Mouse (Mus musculus) heart, postnatal 14 days (tissue): ENCODE data around the gene Raver1. TPM values are rescaled to one million over a fixed set of nuclear protein-coding genes. Genes with fewer than 3 reads are reported as not detected.

Experiments used
- DNase-seq, 2 experiments: peaks; one replicate each; pipeline ENCODE4 v3.0.0; 2021 to 2022
- intact Hi-C: fragments of 180-260 bp; cut with DNase I; formaldehyde crosslinking; loops from one replicate; pipeline ENCODE4 v1.15.1; 2025
- total RNA-seq, 2 experiments: library from RNA; stranded (reverse); gene quantifications; 2 replicates each; pipeline ENCODE4 v1.2.3; 2021

Gene Raver1
- total RNA-seq, 2 experiments from 2014 or later, result 27.4 to 31.2 TPM

DNA sequence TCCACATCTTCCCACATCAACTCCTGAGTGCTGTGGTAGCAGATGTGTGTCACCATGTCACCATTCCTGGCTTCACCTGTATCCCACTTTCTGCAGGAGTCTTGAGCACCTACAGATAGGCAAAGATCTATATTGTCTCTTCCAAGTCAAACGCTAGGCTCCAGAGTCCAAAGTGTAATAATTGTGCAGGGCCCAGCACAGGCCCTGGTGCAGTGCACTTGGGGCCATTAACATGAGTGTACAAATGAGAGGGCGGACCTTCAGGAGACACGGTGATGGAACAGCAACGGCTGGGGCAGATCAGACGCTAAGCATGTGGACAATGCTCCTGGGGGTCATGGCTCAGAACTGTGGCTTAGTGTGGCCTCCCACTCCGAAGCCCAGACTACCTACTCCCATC, 21.9 kb upstream of the Raver1 start:
- intact Hi-C loops, result no loop called here
- DNase-seq, result no peak

DNA sequence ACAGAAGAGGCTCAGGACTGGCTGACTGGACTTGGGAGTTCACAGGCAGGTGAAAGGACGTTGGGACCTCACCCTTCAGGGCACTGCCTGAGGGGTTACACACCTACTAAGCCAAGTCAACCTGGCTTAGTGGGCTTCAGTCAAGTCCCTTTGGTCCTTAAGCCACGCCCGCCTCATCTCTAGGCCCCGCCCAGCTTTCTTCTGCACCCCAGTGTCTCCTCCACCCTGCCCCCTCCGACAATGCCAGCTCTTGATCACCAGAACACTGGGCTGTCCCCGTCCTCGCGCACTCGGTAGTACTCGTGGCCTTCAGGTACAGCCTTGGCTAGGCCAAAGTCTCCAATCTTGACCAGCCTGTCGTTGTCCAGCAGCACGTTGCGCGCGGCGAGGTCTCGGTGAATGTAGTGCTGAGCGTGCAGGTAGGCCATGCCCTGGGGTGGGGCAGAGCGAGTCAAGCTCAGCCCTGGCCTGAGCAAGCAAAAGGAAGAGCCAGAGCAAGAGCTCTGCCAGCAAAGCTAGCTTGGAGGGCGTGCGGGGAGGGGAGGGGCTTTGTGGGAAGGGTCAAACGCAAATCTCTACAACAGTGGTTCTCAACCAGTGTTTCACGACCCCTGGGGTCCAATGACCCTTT, 15.9 kb upstream of the Raver1 start:
- intact Hi-C loops, result no loop called here
- DNase-seq, result no peak

DNA sequence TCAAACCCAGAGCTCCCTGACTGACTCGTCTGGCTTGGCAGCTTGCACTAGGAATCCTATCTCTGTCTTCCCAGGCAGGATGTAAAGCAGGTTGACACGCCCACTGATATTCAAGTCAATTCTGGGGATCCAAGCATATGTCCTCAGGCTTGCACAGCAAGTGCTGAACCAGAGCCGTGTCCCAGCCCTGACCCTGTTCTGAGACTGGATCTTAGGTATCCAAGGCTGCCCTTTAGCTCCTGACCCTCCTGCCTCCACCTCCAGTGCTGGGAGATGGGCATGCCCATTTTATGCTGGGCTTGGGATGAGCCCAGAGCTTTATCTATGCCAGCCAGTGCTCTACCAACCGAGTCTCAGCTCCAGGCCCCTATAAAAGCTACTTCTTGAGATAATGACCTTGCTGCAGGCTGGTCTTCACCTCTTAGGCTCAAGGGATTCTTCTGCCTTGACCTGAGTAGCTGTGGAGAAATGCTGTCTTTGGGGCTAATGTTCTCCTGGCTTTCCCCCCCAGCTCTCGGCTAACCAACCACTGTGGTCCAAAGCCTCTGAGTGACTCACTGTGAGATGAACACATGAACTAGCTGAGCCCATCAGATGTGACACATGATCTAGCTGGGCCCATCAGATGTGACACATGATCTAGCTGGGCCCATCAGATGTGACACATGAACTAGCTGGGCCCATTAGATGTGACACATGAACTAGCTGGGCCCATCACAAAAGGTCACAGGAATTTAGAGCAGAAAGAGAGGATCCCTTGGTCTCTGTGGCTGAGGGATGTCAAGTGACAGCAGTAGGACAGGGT, 14.2 kb upstream of the Raver1 start:
- no peak for DNase-seq
- intact Hi-C loops, result no loop called here

DNA sequence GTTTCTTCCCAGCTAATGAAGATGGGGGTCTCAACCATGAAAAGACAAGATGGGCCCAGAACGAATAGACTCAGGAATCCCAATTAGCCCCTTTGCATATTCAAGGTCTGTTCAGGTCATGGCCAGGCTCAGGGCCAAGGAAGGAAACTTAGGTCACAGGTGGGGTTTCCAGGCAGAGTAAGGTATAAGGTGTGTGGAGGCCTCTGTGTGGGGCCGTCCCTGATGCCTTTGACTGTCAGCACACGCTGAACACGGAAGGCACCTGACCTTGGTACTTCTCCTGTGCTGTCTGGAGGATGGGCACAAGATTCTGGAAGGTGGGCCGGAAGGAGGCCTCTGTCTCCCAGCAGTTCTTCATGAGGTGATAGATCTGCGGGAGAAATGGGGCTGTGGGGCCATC, 13.0 kb upstream of the Raver1 start:
- intact Hi-C loops, result no loop called here
- DNase-seq, result no peak

- no peak for DNase-seq
- intact Hi-C loops, result no loop called here
Observed at GRCm38 (mm10) chr9:21102076-21102475, 10.3 kb upstream of the Raver1 start.

DNA sequence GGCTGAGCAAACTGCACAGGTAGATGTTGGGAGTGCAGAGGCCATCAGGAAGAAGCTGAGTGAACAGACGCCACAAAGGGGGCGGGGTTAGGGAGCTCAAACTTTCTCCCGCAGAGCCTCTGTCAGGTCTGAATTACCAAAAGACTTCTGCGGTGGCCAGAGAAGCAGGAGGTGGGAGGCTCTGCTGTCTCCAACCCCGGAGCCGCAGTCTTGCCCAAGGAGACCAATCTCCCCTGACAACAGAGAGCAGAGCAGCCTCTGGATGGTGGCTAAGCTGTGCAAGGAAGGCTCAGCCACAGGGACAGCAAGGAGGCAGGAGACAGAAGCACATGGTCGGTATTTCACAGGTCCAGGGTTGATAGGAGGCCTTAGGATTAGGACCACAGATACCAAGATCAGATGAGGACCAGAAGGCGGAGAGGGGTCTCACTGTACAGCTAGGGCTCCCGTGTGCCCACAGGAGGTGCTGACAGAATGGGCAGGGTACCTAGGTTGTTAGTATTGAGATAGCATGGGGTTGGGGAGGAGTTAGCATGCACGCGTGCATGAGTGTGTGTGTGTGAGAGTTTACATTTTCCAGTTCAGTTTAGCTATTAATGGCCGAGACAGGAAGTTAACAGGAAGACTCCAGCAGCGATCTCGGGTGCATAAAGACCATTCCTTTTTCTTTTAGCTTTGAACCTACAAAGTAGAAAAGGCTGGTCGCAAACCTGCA, 8.8 kb upstream of the Raver1 start:
- intact Hi-C loops, result no loop called here
- DNase-seq, result no peak

DNA sequence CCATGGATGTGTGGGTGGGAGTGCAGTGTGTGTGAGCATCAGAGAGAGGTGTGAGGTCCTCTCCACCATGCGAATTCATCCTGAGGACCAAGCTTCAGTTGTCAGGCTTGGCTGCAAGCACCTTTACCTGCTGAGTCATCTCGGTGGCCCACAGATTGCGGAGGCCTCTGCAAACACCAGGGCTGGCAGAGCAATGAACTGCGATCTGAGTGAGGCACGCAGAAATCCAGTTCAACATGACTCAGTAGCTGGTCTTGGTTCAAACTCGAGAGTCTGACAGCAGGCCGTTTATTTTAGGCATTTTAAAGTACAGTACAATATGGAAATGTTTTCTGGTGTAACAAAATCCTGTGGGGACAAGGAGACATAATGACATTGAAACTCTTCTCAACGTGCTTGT, 6.0 kb upstream of the Raver1 start:
- no peak for DNase-seq
- intact Hi-C loops, result no loop called here

- no peak for DNase-seq
- intact Hi-C loops, result no loop called here
Observed at GRCm38 (mm10) chr9:21095958-21096357, 4.2 kb upstream of the Raver1 start.

DNA sequence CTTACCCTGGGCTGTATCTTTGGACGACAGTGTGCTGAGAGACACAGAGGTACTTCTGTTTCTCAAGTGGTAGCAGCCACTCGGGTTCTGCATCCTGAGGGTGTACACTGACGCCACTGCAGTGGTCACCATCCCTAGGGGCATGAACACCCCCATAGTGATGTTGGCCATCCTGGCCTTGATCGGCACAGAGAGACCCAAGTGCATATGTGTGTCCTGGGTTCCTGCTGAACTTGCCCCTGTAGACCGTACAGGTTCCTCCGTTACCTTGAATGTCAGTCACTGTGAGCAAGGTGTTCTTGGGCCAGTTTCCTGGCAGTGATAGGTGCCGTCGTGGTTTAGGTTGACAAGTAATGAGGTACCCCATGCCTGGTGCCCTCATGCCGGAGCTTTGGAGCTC, 1.6 kb upstream of the Raver1 start:
- intact Hi-C loops, result loop anchor here (5.0 kb wide), 2 partner anchors 39 to 61 kb away; partner anchors contain the start of genes Icam5 and Tyk2
- DNase-seq, result no peak

- DNase-seq, result no peak
Observed at GRCm38 (mm10) chr9:21090972-21091706, 669 bp downstream of the Raver1 start.

GRCm38 (mm10) chr9:21090537-21090936, 1.3 kb downstream of the Raver1 start:
- intact Hi-C loops, result loop anchor here (5.0 kb wide), 2 partner anchors 42 to 58 kb away; partner anchors contain the start of genes Icam5 and Tyk2
- no peak for DNase-seq

More at GRCm38 (mm10) chr9:21090972-21091706, 669 bp downstream of the Raver1 start:
- intact Hi-C loops, result loop anchor here (5.0 kb wide), 2 partner anchors 41 to 59 kb away; partner anchors contain the start of genes Icam5 and Tyk2

- no peak for DNase-seq
- intact Hi-C loops, result no loop called here
Observed at GRCm38 (mm10) chr9:21083324-21083723, 8.5 kb downstream of the Raver1 start.

DNA sequence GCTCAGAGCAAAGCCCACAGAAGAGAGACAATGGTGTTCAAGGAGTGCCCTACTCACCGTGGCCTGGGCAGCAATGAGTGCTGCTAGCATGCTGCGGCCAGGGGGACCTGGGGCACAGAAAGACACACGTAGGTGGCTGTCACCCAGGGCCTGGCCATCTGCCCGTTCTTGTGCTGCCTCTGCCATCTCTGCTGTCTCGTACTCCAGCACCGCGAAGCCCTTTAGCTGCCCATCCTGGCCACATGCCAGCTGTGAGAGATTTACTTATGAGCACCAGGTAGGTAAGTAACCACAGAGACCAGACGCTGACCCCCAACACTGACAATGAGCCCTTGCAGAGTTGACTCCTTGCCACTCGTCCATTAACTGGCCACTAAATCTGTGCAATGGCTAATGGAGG, 10.7 kb downstream of the Raver1 start:
- DNase-seq, result no peak
- intact Hi-C loops, result no loop called here

- DNase-seq, result no peak
- intact Hi-C loops, result no loop called here
Observed at GRCm38 (mm10) chr9:21075625-21076024, 16.2 kb downstream of the Raver1 start.

DNA sequence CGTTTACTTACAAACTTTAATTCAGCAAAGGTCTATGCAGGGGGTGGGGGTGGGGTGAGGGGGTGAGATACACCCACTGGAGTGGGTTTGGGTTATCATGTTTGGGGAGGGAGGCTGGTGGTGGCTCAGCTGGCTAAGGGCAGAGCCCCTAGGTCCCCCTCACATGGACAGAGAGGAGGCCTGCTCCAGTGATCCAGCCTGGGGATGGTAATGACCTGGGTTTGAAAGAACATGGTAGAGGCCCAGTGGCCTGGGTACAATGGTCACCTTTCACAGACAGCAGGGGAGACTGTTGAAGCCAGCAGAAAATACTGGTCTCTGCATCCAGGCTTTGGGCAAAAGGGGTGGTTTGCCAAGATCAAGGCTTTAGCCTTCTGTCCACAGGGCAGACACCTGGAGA, 17.6 kb downstream of the Raver1 start:
- intact Hi-C loops, result no loop called here
- no peak for DNase-seq

GRCm38 (mm10) chr9:21073044-21073840, 18.6 kb downstream of the Raver1 start, which contains the start of the genes Gm49373 and Fdx1l:
TSS of gene Gm49373 (minus strand) at chr9:21073096.
TSS of gene Fdx1l (minus strand) at chr9:21073614.
- intact Hi-C loops, result loop anchor here (2.0 kb wide), 1 partner anchor 36 kb away; no protein-coding TSS in a partner anchor

GRCm38 (mm10) chr9:21072641-21073040, 19.2 kb downstream of the Raver1 start:
- DNase-seq, result no peak
- intact Hi-C loops, result loop anchor here (2.0 kb wide), 1 partner anchor 36 kb away; no protein-coding TSS in a partner anchor

More at GRCm38 (mm10) chr9:21073044-21073840, 18.6 kb downstream of the Raver1 start, which contains the start of the genes Gm49373 and Fdx1l:
- DNase-seq, result peak; percentile 87 to 91

DNA sequence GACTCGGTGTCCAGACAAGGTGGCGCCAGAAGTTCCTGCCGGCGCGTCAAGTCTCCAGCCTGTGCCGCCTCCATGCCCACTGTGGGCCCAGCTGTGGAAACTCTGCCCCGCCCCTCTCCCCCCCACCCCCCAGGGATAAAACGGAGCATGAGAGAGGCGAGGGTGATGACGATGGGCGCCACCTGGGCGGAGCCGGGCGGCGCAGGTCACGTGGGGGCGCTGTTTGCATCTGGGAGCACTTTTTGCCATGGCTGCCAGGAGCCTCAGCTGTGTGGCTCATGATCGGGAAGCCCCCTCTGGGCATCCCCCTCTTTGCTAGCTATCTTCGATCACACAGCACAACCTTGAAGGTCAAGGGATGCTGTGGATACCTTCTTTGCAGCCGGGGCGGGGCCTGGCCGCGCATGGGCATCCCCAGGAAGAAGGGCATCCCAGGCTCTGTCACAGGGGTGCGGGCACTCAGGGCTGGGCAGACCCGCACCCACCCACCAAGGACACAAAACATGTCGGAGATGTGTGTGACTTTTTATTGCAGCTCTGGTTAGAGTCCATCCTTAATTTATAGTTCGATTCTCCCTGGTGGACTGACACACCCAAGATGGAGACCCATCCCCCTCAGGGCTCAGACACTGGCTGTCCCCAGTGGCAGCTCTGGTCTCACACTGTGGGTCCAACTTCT, 24.7 kb downstream of the Raver1 start, which contains the start of gene Zglp1:
Zglp1 (minus strand) TSS at position 88 of the 679 bp plus-strand sequence.
- intact Hi-C loops, result no loop called here
- no peak for DNase-seq

- intact Hi-C loops, result no loop called here
- no peak for DNase-seq
Observed at GRCm38 (mm10) chr9:21062928-21063327, 28.9 kb downstream of the Raver1 start.
